Mouse (Mus musculus) T-helper 2 cell (primary cell): ENCODE data around the gene Defa34.
"Not testable (repeated sequence)": the region's sequence is repeated elsewhere in the genome, so short reads cannot be mapped to it uniquely, and the experiment has no call there.

Experiments used
- in situ Hi-C: fragments of 300-600 bp; cut with MboI, MseI; formaldehyde crosslinking; loops from one replicate; pipeline ENCODE4 v1.15.1; 2025; ENCODE audit warnings: high pct_unique_total_duplicates

Defa34 gene

GRCm38 (mm10) chr8:21665497-21665896 lies at the start of gene Defa34:
Gene Defa34, plus strand, starts transcription at chr8:21665797.
- in situ Hi-C loops, result loop anchor here (10.0 kb wide), 1 partner anchor 461 kb away; the partner anchor contains the start of gene Gm15293

GRCm38 (mm10) chr8:21617883-21618282 lies 47.7 kb upstream of the Defa34 start, which contains the start of gene Defa26:
Gene Defa26, plus strand, starts transcription at chr8:21618183.
- in situ Hi-C loops, result loop anchor here (10.0 kb wide), 1 partner anchor 373 kb away; the partner anchor contains the start of gene Gm15292

- in situ Hi-C loops, result not testable (repeated sequence)
Observed at GRCm38 (mm10) chr8:21655480-21655879, 10.1 kb upstream of the Defa34 start, which contains the start of gene Defa17. Gene Defa17, plus strand, starts transcription at chr8:21655780.

GRCm38 (mm10) chr8:21703545-21703944 lies 37.9 kb downstream of the Defa34 start, which contains the start of gene AY761184:
Gene AY761184, minus strand, starts transcription at chr8:21703645.
- in situ Hi-C loops, result not testable (repeated sequence)
